Mouse (Mus musculus) lung, embryonic 14.5 days (tissue): ENCODE results near the gene Npas3. TPM values are rescaled to one million over a fixed set of nuclear protein-coding genes. Genes with fewer than 3 reads are reported as not detected.

ENCODE experiments used
- ATAC-seq: fragments of 200-750 bp; cut with Nextera tagmentation; 2 replicates; pipeline ENCODE4 v1.8.0; 2017; ENCODE audit warnings: mild to moderate bottlenecking, moderate TSS enrichment, moderate library complexity; ENCODE audit not compliant: insufficient read depth
- DNase-seq: peaks from one replicate; pipeline ENCODE4 v3.0.0-alpha.2; 2015
- H3K27ac ChIP-seq: fragments of 300-500 bp; sonication (generic); 2 replicates; pipeline ENCODE4 v1.5.1; 2014; ENCODE audit warnings: low read depth, mild to moderate bottlenecking, moderate library complexity
- H3K27me3 ChIP-seq: fragments of 300-500 bp; sonication (generic); 2 replicates; pipeline ENCODE4 v1.6.1; 2014; ENCODE audit warnings: low read length, control low read depth; ENCODE audit not compliant: insufficient read depth
- H3K36me3 ChIP-seq: fragments of 300-500 bp; sonication (generic); 2 replicates; pipeline ENCODE4 v1.6.1; 2014; ENCODE audit warnings: control low read depth; ENCODE audit not compliant: insufficient read depth
- H3K4me1 ChIP-seq: fragments of 300-500 bp; sonication (generic); 2 replicates; pipeline ENCODE4 v1.6.1; 2014; ENCODE audit warnings: antibody characterized with exemption, control low read depth; ENCODE audit not compliant: insufficient read depth
- H3K4me2 ChIP-seq: fragments of 300-500 bp; sonication (generic); 2 replicates; pipeline ENCODE4 v1.6.1; 2014; ENCODE audit warnings: mild to moderate bottlenecking
- H3K4me3 ChIP-seq: fragments of 300-500 bp; sonication (generic); 2 replicates; pipeline ENCODE4 v1.5.1; 2014; ENCODE audit warnings: low read depth, low read length
- H3K9ac ChIP-seq: fragments of 300-500 bp; sonication (generic); 2 replicates; pipeline ENCODE4 v1.6.1; 2014
- H3K9me3 ChIP-seq: fragments of 300-500 bp; sonication (generic); 2 replicates; pipeline ENCODE4 v1.6.1; 2016; ENCODE audit warnings: low read depth, low read length, control low read depth
- CTCF ChIP-seq: IDR thresholded peaks from 2 replicates; pipeline ENCODE4 v1.5.1; 2016; ENCODE audit warnings: antibody characterized with exemption, low read depth
- WGBS: fragments of 180-500 bp; shearing (Covaris S2); extraction: QIAGEN DNeasy Blood & Tissue Kit; methylation state at CpG from one replicate; pipeline ENCODE4 v1.1.7; 2014; 5-methylcytosine and 5-hydroxymethylcytosine counted together
- polyA plus RNA-seq: library from polyadenylated mRNA; unstranded; fragments of >200 nt; fragmentation: Nextera tagmentation; extraction: Ambion mirVana; gene quantifications from 2 replicates; pipeline ENCODE4 v1.2.1, GENCODE M21; 2014

Gene Npas3
- polyA plus RNA-seq, 1 experiment from 2014 or later, result 0.62 TPM

- no peak for DNase-seq
- no peak for TF ChIP-seq CTCF
- ATAC-seq, result no peak
- no peak overlapping the region for H3K4me3 ChIP-seq
- no peaks in the 10 kb centered on the region for H3K36me3 ChIP-seq
- no peaks in the 10 kb centered on the region for H3K4me1 ChIP-seq
- no peaks in the 10 kb centered on the region for H3K9me3 ChIP-seq
- no peaks in the 10 kb centered on the region for H3K27me3 ChIP-seq
- no peak overlapping the region for H3K9ac ChIP-seq
- no peak overlapping the region for H3K4me2 ChIP-seq
- H3K27ac ChIP-seq, result no peak overlapping the region
- 63% methylated on average over 6 of the region's 6 CpGs for WGBS
Observed at GRCm38 (mm10) chr12:53277393-53277792, 28.9 kb downstream of the Npas3 start.

GRCm38 (mm10) chr12:53290341-53290740, 41.9 kb downstream of the Npas3 start:
- Histone ChIP-seq H3K27me3 (no peaks in the 10 kb centered on the region), H3K9ac (no peak overlapping the region), H3K36me3 (no peaks in the 10 kb centered on the region), H3K4me1 (no peaks in the 10 kb centered on the region), H3K9me3 (no peaks in the 10 kb centered on the region), H3K4me3 (no peak overlapping the region), H3K27ac (no peak overlapping the region), H3K4me2 (no peak overlapping the region)
- WGBS, result 83% methylated on average over 4 of the region's 4 CpGs
- no peak for TF ChIP-seq CTCF
- ATAC-seq (no peak), DNase-seq (no peak)

GRCm38 (mm10) chr12:53290846-53291245, 42.4 kb downstream of the Npas3 start:
- no peak overlapping the region for H3K4me2 ChIP-seq
- H3K27me3 ChIP-seq, result no peaks in the 10 kb centered on the region
- WGBS, result 86% methylated on average over 10 of the region's 10 CpGs
- DNase-seq (no peak), ATAC-seq (no peak)
- H3K27ac ChIP-seq, result no peak overlapping the region
- no peak overlapping the region for H3K4me3 ChIP-seq
- no peaks in the 10 kb centered on the region for H3K9me3 ChIP-seq
- H3K9ac ChIP-seq, result no peak overlapping the region
- TF ChIP-seq CTCF, result no peak
- no peaks in the 10 kb centered on the region for H3K36me3 ChIP-seq
- H3K4me1 ChIP-seq, result no peaks in the 10 kb centered on the region

- peak overlapping the region; percentile 78; the same call in 1 of the 2 replicates for H3K27ac ChIP-seq
- DNase-seq (no peak), ATAC-seq (no peak)
- no peaks in the 10 kb centered on the region for H3K27me3 ChIP-seq
- no peaks in the 10 kb centered on the region for H3K36me3 ChIP-seq
- no peaks in the 10 kb centered on the region for H3K4me1 ChIP-seq
- 59% methylated on average over 8 of the region's 8 CpGs for WGBS
- no peak for TF ChIP-seq CTCF
- H3K9me3 ChIP-seq, result no peaks in the 10 kb centered on the region
- no peak overlapping the region for H3K4me3 ChIP-seq
- 0 out of 2 replicates have a peak overlapping the region, but pooled peaks have one; percentile 4 for H3K4me2 ChIP-seq
- H3K9ac ChIP-seq, result no peak overlapping the region
Observed at GRCm38 (mm10) chr12:53292010-53292409, 43.5 kb downstream of the Npas3 start.

GRCm38 (mm10) chr12:53292508-53293300, 44.2 kb downstream of the Npas3 start:
- peak; percentile 86 for ATAC-seq
- H3K27ac ChIP-seq, result peak overlapping the region; percentile 78; the same call in 1 of the 2 replicates
- peak; percentile 67 for DNase-seq
- H3K4me1 ChIP-seq, result no peaks in the 10 kb centered on the region
- H3K36me3 ChIP-seq, result no peaks in the 10 kb centered on the region
- 0 out of 2 replicates have a peak overlapping the region, but pooled peaks have one; percentile 4 for H3K4me2 ChIP-seq
- no peak overlapping the region; the same call in 1 of the 2 replicates for H3K9ac ChIP-seq
- H3K9me3 ChIP-seq, result no peaks in the 10 kb centered on the region
- WGBS, result 36% methylated on average over 17 of the region's 17 CpGs
- H3K27me3 ChIP-seq, result no peaks in the 10 kb centered on the region
- H3K4me3 ChIP-seq, result no peak overlapping the region
- no peak for TF ChIP-seq CTCF

GRCm38 (mm10) chr12:53294011-53294410, 45.5 kb downstream of the Npas3 start:
- DNase-seq (no peak), ATAC-seq (no peak)
- no peak for TF ChIP-seq CTCF
- Histone ChIP-seq H3K27ac (no peak overlapping the region), H3K9ac (no peak overlapping the region), H3K4me3 (no peak overlapping the region), H3K27me3 (no peaks in the 10 kb centered on the region), H3K36me3 (no peaks in the 10 kb centered on the region), H3K9me3 (no peaks in the 10 kb centered on the region), H3K4me2 (no peak overlapping the region), H3K4me1 (no peaks in the 10 kb centered on the region)
- 89% methylated on average over 7 of the region's 7 CpGs for WGBS

- peak; percentile 31 for DNase-seq
- TF ChIP-seq CTCF, result no peak
- H3K36me3 ChIP-seq, result no peaks in the 10 kb centered on the region
Observed at GRCm38 (mm10) chr12:53295747-53296146, 47.3 kb downstream of the Npas3 start.

More at GRCm38 (mm10) chr12:53295747-53296146, 47.3 kb downstream of the Npas3 start:
- Histone ChIP-seq H3K9ac (no peak overlapping the region), H3K4me3 (no peak overlapping the region), H3K27me3 (no peaks in the 10 kb centered on the region), H3K4me2 (no peak overlapping the region), H3K27ac (no peak overlapping the region), H3K9me3 (no peaks in the 10 kb centered on the region), H3K4me1 (no peaks in the 10 kb centered on the region)
- ATAC-seq, result peak; percentile 32; the same call in 1 of the 2 replicates
- 35% methylated on average over 7 of the region's 7 CpGs for WGBS
